Mouse (Mus musculus) cerebellum, adult 8-10 months (tissue): ENCODE measurements around the gene Fpgs.
A peak's percentile ranks its signal among the peaks of the same experiment; 100 is the strongest.

ENCODE experiments used
- DNase-seq: peaks from one replicate; pipeline ENCODE4 v3.0.0; 2022

Gene Fpgs

DNA sequence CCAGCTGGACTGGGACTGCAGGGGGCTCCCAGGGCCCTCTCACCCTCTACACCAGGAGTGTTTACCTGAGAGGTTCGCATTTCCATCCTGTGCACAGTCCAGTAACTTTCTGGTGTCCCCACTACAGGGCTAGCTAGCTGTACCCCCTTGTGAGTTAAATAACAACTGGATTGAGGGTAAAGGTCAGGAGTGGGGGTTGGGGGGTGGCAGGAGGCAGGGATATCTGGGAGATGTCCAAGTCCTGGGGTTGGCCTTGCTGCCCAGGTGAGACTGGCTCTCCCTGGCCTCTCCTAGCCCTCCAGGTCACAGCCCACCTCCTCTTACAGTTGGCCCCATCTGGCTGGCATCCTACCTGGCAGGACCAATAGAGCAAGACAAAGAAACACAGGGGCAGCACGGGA is at the start of gene Fpgs:
Gene Fpgs (minus strand): TSS at position 125 of the 401 bp plus-strand sequence.
- DNase-seq = no peak

DNA sequence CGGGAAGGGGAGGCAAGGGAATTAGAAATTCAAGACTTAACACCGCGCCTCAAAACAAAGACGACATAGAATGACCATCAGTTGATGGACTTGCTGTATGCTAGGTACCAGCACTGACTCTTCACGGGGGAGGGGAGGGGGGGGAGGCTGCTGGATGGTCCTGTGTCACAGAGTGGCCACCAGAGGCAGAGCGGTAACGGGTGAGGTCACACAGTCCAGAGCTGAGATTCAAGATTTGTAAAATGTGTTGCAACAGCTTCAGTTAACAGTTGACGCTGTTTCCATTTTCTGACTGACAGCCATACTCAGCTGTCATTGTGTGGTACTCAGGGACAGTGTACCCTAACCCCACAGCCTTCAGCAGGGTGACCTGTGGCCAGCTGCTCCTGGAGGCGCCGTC is 48.2 kb upstream of the Fpgs start:
- DNase-seq = no peak

GRCm38 (mm10) chr2:32751665-32752033 is 47.7 kb upstream of the Fpgs start:
- DNase-seq = no peak

- no peak for DNase-seq
Measured at GRCm38 (mm10) chr2:32750887-32751664, 47.1 kb upstream of the Fpgs start.

DNA sequence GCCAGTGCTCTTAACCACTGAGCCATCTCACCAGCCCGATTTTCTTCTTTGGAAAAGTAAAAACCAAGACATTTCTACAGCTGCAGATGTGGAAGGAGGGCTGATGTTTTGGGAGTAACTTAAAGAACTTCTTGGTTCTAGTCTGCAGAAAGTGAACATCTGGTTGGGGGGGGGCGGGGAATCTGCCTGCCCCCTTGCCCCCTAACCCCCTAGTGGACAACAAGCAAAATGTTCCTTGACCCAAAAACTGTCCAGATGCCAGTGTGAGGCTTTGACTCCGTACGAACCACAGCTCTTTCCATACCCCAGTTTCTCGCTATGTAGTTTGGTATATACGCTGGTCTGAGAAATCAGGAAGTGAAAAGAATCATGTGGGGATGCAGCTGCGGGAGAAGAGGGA is 46.3 kb upstream of the Fpgs start:
- no peak for DNase-seq

DNA sequence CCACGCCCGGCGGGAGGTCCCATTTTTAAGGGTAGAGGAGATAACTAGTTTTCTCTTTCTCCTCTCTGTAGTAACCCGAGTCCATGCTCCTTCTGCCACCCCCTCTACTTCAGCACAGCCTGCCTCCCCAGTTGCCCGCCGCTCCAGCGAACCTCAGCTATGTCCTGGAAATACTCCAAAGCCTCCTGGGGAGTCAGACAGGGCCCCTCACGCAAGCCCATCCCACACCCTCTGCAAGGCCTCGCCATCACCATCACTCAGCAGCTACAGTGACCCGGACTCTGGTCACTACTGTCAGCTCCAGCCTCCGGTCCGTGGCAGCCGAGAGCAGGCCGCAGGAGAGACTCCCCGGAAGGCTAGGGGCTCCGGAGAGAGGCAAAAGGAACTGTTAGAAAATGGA is 45.1 kb upstream of the Fpgs start:
- no peak for DNase-seq

DNA sequence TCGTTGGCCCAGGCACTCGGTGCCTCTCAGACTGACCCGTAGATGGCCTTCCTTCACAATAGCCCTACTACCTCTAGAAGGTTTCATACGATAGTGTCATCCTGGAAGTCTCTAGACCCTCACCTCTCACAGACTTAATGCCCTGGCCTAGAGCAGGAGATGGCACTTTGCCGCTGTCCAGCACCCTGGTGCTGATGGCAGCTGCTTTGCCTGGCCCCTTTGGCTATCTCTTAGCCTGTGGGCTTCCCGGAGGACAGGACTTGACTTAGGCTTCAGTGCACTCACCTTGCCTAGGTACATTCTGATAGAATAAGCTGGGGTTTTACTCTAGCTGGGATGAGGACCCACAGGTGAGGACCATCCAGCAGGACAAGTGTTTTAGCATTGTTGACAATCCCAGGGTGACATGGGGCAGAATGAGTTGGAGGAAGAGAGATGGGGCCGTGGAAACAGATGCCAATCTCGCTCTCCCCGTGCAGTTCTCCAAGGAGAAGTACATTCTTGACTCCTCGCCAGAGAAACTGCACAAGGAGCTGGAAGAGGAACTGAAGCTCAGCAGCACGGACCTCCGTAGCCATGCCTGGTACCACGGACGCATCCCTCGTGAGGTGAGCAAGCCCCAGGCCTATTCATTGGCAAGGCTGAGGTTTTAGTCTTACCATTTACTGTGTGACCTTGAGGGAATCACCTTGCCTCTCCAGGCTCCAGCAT is 40.5 kb upstream of the Fpgs start:
- DNase-seq = no peak

DNA sequence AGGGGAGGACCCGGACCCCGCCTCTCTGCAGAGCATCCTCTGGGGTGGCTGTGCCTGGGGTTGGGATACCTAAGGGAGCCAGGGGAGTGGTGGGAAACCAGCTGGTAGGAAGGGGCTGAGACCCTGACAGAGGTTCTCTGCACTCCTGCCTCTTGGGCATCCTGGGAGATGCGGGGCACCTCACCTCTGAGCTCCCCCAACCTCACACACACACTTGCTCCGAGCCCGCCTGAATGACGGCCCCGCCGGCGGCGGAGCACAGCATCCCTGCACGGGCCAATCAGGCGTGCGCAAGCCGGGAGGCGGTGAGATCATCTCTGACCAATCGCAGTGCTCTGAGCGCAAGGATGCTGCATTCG is 38.2 kb upstream of the Fpgs start:
- peak; percentile 88 for DNase-seq

DNA sequence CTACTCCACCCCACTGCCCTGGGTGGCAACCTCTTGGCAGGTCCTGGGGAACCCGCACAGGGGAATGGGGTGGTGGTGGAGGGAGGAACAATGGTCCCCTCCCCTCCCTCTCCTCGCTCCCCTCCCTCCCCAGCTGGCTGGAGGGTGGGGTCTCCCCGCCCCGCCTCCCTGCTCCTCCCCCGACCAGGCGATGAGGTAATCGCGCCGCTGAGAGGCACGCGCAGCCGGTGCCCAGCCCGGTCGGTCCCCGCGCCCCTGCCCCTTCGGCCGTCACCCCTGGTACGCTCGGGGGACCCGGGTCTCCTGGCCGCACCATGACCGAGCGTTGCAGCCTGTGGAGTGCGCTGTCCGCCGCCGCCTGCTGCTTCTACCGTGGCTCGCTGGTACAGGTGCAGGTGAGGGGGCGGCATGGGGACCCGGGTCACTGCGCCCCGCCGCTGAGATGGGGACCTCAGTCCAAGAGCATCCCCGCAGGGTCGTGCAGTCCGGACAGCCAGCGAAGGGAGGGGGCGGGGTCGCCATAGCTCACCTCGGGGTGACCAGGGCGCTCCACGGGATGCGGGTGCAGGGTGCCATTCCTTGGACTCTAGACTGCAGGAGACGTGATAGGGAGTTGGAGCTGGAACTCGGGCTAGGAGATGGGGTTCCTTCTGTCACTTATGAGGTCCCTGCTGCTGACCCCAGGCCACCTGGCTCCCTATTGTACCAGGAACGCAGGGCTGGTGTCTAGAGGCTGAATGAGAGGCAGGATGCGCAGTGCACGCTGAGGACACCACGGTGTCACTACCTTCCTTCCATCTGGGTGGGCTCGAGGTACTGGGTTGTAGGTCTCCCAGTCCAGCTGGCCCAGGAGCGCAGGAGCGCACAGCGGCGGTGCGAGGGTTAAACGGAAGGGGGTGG is 37.6 kb upstream of the Fpgs start:
- peak; percentile 73 for DNase-seq

DNA sequence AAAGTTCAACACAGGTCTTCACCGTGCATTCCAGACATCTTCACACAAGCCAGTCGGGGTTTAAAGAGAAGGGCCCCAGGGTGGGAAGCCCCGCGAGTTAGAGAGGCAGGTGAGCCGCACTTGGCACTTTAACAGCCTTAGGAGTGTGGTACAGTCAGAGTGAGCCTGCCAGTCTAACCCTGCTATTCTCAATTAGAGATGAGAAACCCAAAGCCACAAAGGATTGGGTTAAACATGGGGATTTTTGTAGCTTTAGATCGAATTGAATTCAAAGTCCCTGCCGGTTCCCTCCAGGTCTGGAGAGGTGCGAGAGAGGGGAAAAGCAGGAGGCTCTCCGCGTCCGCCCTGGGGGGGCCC is 36.9 kb upstream of the Fpgs start, which contains the start of gene 6330409D20Rik:
Gene 6330409D20Rik (minus strand): TSS at position 101 of the 357 bp plus-strand sequence.
- no peak for DNase-seq

DNA sequence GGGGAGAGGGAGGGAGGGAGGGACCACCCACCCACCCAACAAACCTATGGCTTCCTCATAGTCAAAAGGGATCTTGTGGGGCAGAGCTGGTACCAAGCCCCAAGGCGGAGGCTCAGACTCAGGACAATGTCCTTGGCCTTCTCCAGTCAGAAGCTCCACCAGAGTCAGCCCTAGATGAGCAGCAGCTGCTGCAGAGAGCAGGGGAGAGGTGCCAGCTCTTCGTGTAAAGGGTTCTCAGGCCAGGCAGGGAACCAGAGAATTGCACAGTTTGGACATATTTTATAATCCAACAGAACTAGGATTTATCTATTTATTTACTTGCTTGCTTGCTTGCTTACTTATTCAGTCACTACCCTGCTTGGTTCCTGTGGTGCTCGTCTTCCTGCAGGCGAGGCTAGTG is 35.4 kb upstream of the Fpgs start:
- DNase-seq = no peak

- DNase-seq = no peak
Measured at GRCm38 (mm10) chr2:32737008-32737407, 33.1 kb upstream of the Fpgs start.

DNA sequence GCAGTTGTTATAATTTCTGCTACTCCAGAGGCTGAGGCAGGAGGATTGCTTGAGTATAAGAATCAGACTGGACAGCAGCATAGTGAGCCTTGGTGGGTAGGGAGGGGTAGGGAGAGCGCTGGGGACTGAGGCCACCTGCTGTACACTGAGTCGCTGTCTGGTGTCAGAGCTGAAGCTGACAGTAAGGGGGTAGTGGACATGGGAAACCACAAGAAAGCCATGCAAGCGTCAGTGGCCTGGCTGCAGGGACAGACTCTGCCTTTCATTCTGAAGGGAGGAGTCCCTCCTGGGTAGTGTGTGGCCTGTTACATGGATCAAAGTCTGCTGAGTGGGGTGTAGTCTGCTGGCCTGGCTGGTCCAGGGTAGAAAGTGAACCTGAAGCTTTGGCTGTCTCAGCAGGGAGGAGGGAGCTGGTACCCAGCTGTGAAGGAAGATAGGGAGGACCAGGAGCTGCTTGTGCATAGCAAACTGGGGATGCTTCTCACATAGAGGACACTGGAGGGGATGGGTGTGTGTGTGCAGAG is 32.4 kb upstream of the Fpgs start:
- DNase-seq = no peak

DNA sequence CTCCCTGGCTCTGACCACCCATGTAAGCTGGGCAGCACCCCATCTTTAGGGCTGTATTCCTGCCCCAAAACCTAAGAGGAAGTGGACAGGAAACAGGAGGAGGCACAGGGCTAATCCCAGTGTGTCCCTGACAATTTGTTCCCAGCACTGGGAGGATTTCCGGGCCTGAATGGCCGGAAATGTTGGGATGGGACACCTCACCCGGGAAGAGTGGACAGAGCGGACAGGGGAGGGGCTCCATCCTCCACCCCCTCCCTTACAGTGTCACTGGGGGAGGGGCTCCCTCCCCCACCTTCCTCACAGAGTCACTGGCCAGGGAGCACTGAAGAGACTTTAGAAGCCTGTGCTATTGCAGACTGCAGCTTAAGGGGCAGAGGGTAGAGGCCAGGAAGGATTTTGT is 31.0 kb upstream of the Fpgs start:
- no peak for DNase-seq

DNA sequence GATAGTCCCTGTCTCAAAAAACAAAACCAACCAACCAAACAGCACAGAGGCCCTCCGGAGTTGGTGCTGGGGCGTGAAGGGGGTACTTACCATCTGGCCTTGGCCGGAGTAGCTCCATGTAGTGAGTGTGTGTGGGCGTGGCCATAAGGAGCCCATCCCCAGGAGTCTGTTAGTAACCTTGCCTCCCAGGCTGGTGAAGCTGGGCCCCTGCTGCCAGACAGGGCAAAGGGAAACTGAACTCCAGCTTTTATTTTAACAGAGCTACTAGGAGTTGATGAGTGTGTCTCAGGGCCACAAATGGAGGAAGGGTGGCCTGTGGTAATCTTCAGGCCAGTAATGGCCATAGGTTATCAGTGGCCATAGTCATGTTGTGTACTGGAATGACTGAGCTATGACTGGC is 30.5 kb upstream of the Fpgs start:
- DNase-seq = no peak

DNA sequence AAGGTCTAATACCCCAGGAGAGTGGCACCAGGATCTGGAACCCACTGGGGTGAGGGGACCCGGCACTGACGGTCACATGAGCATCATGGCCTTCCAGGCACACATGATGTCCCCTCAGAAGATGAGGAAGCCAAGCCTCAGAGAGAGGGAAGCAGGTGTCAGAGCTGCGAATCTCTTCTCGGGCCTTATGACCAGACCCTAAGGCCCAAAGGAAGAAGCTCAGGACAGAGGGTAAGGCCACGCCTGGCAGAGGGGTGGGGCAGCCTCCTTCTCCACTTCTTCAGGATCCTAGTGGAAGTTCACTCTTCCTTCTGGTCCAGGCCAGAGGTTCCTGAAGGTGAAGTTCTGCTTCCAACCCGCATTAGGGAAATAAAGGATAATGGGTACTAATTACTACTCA is 28.8 kb upstream of the Fpgs start:
- DNase-seq = no peak

DNA sequence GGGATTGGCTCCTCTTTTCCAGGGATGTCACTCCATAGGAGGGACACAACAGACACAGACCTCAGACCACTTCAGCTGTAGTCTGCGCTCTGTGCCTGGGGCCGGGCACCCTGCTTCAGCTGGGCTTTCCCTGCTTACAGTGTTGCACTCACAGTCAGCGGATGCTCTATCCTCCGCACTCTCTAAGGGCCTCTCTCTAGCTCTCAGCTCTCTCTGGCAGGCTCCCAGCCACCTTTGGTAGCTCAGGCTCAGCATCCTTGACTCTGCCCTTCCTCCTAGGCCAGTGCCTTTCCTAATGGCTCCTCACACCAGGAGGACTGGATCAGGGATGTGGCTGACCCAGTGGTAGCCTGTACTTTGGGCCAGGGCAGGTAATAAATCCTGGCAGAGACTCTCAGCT is 28.0 kb upstream of the Fpgs start:
- DNase-seq = no peak

- no peak for DNase-seq
Measured at GRCm38 (mm10) chr2:32730854-32731253, 26.9 kb upstream of the Fpgs start.

GRCm38 (mm10) chr2:32729547-32729946 is 25.6 kb upstream of the Fpgs start:
- DNase-seq = no peak

DNA sequence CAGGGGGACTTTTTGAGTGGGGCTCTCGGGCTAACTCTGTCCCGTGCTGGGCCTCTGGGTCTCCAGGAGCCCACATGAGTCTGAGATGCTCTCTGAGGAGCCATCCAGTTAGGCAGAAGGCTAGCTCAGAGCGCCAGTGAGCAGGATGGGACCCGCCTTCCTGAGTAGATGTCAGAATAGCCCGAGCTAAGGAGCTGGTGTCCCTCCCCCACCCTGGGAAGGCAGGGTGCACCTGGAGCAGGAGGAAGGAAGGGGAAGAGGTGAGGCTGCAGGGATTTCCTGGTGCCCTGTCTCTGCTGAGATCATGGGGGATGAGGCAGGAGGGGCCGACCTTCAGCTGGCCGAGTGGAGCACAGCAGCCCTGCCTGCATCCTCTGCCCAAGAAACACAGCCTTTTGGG is 24.5 kb upstream of the Fpgs start:
- no peak for DNase-seq

DNA sequence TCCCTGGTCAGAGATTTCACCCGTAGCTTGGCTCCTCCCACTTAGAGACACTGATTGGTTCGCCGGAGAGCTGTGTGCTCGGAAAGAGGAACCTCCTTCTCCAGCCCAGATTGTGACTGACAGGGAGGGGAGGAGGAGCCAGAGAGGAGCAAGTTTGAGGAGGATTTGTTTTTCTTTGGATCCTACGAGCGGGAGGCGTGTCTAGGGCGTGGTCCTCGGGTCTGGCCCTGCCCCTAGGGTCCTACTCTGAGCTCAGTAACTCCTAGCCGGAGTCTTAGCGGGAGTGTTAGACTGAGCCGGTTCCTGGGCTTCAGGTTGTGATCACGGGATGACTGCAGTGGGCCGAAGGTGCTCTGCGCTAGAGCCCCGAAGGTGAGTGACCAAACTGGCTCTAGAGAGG is 23.5 kb upstream of the Fpgs start:
- peak; percentile 78 for DNase-seq

GRCm38 (mm10) chr2:32724832-32725790 is 21.2 kb upstream of the Fpgs start:
- no peak for DNase-seq
